Mouse (Mus musculus) cortical plate, adult 2 months (tissue): Measurements from ENCODE around the gene 9130213A22Rik.

ENCODE experiments used
- CTCF ChIP-seq: fragments of 200-500 bp; IDR thresholded peaks from 2 replicates; pipeline ENCODE4 v1.5.1; 2011; ENCODE audit warnings: mild to moderate bottlenecking, control low read depth, low read length; ENCODE audit not compliant: insufficient read depth; ENCODE audit errors: extremely low read depth
- POLR2A ChIP-seq: fragments of 200-500 bp; IDR thresholded peaks from 2 replicates; pipeline ENCODE4 v1.6.1; 2011; ENCODE audit warnings: mild to moderate bottlenecking, low read length, control low read depth; ENCODE audit not compliant: insufficient read depth; ENCODE audit errors: extremely low read depth

GRCm38 (mm10) chr11:69104487-69104886 is 17.9 kb downstream of the 9130213A22Rik start:
- TF ChIP-seq CTCF (no peak), POLR2A (no peak)
